Mouse (Mus musculus) cortical plate, adult 2 months (tissue): ENCODE measurements around the gene Pdss2.

Experiments used
- CTCF ChIP-seq: fragments of 200-500 bp; IDR thresholded peaks from 2 replicates; pipeline ENCODE4 v1.5.1; 2011; ENCODE audit warnings: mild to moderate bottlenecking, control low read depth, low read length; ENCODE audit not compliant: insufficient read depth; ENCODE audit errors: extremely low read depth
- POLR2A ChIP-seq: fragments of 200-500 bp; IDR thresholded peaks from 2 replicates; pipeline ENCODE4 v1.6.1; 2011; ENCODE audit warnings: mild to moderate bottlenecking, low read length, control low read depth; ENCODE audit not compliant: insufficient read depth; ENCODE audit errors: extremely low read depth

GRCm38 (mm10) chr10:43252324-43252723 is 31.0 kb downstream of the Pdss2 start:
- TF ChIP-seq POLR2A (no peak), CTCF (no peak)
